Mouse (Mus musculus) myocyte (in vitro differentiated cells): ENCODE measurements around the gene Pqbp1. TPM values are rescaled to one million over a fixed set of nuclear protein-coding genes. Genes with fewer than 3 reads are reported as not detected.

ENCODE experiments used
- H3K27me3 ChIP-seq: one replicate; pipeline ENCODE4 v1.6.1; 2011; ENCODE audit not compliant: control insufficient read depth, insufficient read depth, insufficient read length
- H3K36me3 ChIP-seq: one replicate; pipeline ENCODE4 v1.6.1; 2011; ENCODE audit not compliant: control insufficient read depth, insufficient read depth
- H3K4me2 ChIP-seq: one replicate; pipeline ENCODE4 v1.6.1; 2011; ENCODE audit warnings: low read depth, control low read depth
- H3K4me3 ChIP-seq: one replicate; pipeline ENCODE4 v1.5.1; 2011; ENCODE audit warnings: mild to moderate bottlenecking, control low read depth, moderate library complexity
- H3K79me2 ChIP-seq: one replicate; pipeline ENCODE4 v1.6.1; 2011; ENCODE audit not compliant: control insufficient read depth, insufficient read depth
- H3ac ChIP-seq: one replicate; pipeline ENCODE4 v1.6.1; 2011; ENCODE audit not compliant: control insufficient read depth, insufficient read length
- CEBPB ChIP-seq: IDR thresholded peaks from 2 replicates; pipeline ENCODE4 v1.6.1; 2011; ENCODE audit warnings: mild to moderate bottlenecking, moderate library complexity; ENCODE audit not compliant: poor library complexity, insufficient read depth, severe bottlenecking
- E2F4 ChIP-seq: IDR thresholded peaks from one replicate; pipeline ENCODE4 v1.6.1; 2011; ENCODE audit warnings: mild to moderate bottlenecking, control low read depth, moderate library complexity; ENCODE audit not compliant: insufficient read depth
- MAX ChIP-seq: IDR thresholded peaks from one replicate; pipeline ENCODE4 v1.6.1; 2011; ENCODE audit warnings: low read depth, mild to moderate bottlenecking, control low read depth
- MYOD1 ChIP-seq, 3 experiments: IDR thresholded peaks; one replicate each; pipeline ENCODE4 v1.6.1; 2011; ENCODE audit warnings: control low read depth in 2 of 3, low read depth in 2 of 3, mild to moderate bottlenecking in 2 of 3, moderate library complexity in 1 of 3; ENCODE audit not compliant: insufficient read length in 2 of 3, control insufficient read depth in 1 of 3
- MYOG ChIP-seq, 3 experiments: IDR thresholded peaks; one replicate each; pipeline ENCODE4 v1.6.1; 2011; ENCODE audit warnings: control low read depth in 2 of 3, low read depth in 2 of 3, mild to moderate bottlenecking in 2 of 3; ENCODE audit not compliant: insufficient read length in 2 of 3, control insufficient read depth in 1 of 3, insufficient read depth in 1 of 3
- POLR2A ChIP-seq: IDR thresholded peaks from one replicate; pipeline ENCODE4 v1.6.1; 2011; ENCODE audit warnings: low read depth, mild to moderate bottlenecking, control low read depth, moderate library complexity; ENCODE audit not compliant: insufficient read length
- POLR2AphosphoS2 ChIP-seq: IDR thresholded peaks from one replicate; pipeline ENCODE4 v1.6.1; 2011; ENCODE audit warnings: low read depth, control low read depth; ENCODE audit not compliant: insufficient read length
- REST ChIP-seq: IDR thresholded peaks from one replicate; pipeline ENCODE4 v1.6.1; 2011; ENCODE audit warnings: mild to moderate bottlenecking, control low read depth, moderate library complexity; ENCODE audit not compliant: insufficient read depth, insufficient read length
- SRF ChIP-seq: IDR thresholded peaks from one replicate; pipeline ENCODE4 v1.6.1; 2011; ENCODE audit warnings: low read depth; ENCODE audit not compliant: control insufficient read depth, insufficient read length
- TCF12 ChIP-seq: IDR thresholded peaks from one replicate; pipeline ENCODE4 v1.6.1; 2011; ENCODE audit warnings: mild to moderate bottlenecking, control low read depth; ENCODE audit not compliant: poor library complexity, insufficient read depth, severe bottlenecking
- TCF3 ChIP-seq: IDR thresholded peaks from one replicate; pipeline ENCODE4 v1.6.1; 2011; ENCODE audit warnings: low read depth, control low read depth; ENCODE audit not compliant: insufficient read length
- USF1 ChIP-seq: IDR thresholded peaks from one replicate; pipeline ENCODE4 v1.6.1; 2011; ENCODE audit warnings: low read depth, mild to moderate bottlenecking, control low read depth, moderate library complexity
- polyA plus RNA-seq: library from polyadenylated mRNA; unstranded; fragments of >200 nt; fragmentation: generic; extraction: Trizol; gene quantifications from one replicate; pipeline ENCODE4 v1.2.1, GENCODE M21; 2012; ENCODE audit warnings: missing spikeins

The Pqbp1 gene
- 79.5 TPM for polyA plus RNA-seq

GRCm38 (mm10) chrX:7898880-7899874, at the start of gene Pqbp1, which contains the start of gene Timm17b:
TSS of gene Pqbp1 (minus strand) at chrX:7899269.
TSS of gene Timm17b (plus strand) at chrX:7899357.
- peaks cover 3% of the 10 kb centered on the region for H3K36me3 ChIP-seq
- TF ChIP-seq POLR2AphosphoS2: peak; percentile 84
- TF ChIP-seq POLR2A: peak; percentile 93
- TF ChIP-seq MYOD1 (IDR thresholded peaks at IDR 0.05; ENCODE audit: control insufficient read depth in 1 of 3, insufficient read length in 2 of 3, low read depth in 2 of 3): no peak
- peaks cover 13% of the 10 kb centered on the region for H3K79me2 ChIP-seq
- H3K27me3 ChIP-seq: no peaks in the 10 kb centered on the region
- H3ac ChIP-seq: peak within 1 kb of the TSS; percentile 74
- H3K4me3 ChIP-seq: peak within 1 kb of the TSS; percentile 53
- peak within 1 kb of the TSS; percentile 80 for H3K4me2 ChIP-seq

- Histone ChIP-seq H3ac (no peak overlapping the region), H3K79me2 (no peaks in the 10 kb centered on the region), H3K4me3 (peak overlapping the region; percentile 29), H3K27me3 (no peaks in the 10 kb centered on the region), H3K36me3 (no peaks in the 10 kb centered on the region), H3K4me2 (peak overlapping the region; percentile 69)
- TF ChIP-seq TCF3: no peak
- no peak for TF ChIP-seq E2F4
- TF ChIP-seq USF1: no peak
- no peak for TF ChIP-seq MYOD1 (IDR thresholded peaks at IDR 0.05; ENCODE audit: control insufficient read depth in 1 of 3, insufficient read length in 2 of 3, low read depth in 2 of 3)
- no peak for TF ChIP-seq POLR2AphosphoS2
- no peak for TF ChIP-seq MAX
- TF ChIP-seq SRF: no peak
- no peak for TF ChIP-seq TCF12
- no peak for TF ChIP-seq POLR2A
- TF ChIP-seq MYOG (IDR thresholded peaks at IDR 0.05; ENCODE audit: control insufficient read depth in 1 of 3, insufficient read depth in 1 of 3, insufficient read length in 2 of 3, low read depth in 2 of 3): no peak
- no peak for TF ChIP-seq CEBPB
- no peak for TF ChIP-seq REST
Measured at GRCm38 (mm10) chrX:7947900-7948492, 48.9 kb upstream of the Pqbp1 start.

- Histone ChIP-seq H3K79me2 (no peaks in the 10 kb centered on the region), H3K4me2 (peak within 1 kb of the TSS; percentile 69), H3K4me3 (peak within 1 kb of the TSS; percentile 29), H3K27me3 (no peaks in the 10 kb centered on the region), H3K36me3 (no peaks in the 10 kb centered on the region), H3ac (no peak within 1 kb of the TSS)
- TF ChIP-seq MAX (no peak), MYOD1 (IDR thresholded peaks at IDR 0.05; ENCODE audit: control insufficient read depth in 1 of 3, insufficient read length in 2 of 3, low read depth in 2 of 3) (no peak), POLR2A (peak; percentile 65), MYOG (IDR thresholded peaks at IDR 0.05; ENCODE audit: control insufficient read depth in 1 of 3, insufficient read depth in 1 of 3, insufficient read length in 2 of 3, low read depth in 2 of 3) (no peak), TCF12 (no peak), POLR2AphosphoS2 (peak; percentile 54)
Measured at GRCm38 (mm10) chrX:7947108-7947899, 48.2 kb upstream of the Pqbp1 start, which contains the start of gene Hdac6. TSS of gene Hdac6 (minus strand) at chrX:7947889.

DNA sequence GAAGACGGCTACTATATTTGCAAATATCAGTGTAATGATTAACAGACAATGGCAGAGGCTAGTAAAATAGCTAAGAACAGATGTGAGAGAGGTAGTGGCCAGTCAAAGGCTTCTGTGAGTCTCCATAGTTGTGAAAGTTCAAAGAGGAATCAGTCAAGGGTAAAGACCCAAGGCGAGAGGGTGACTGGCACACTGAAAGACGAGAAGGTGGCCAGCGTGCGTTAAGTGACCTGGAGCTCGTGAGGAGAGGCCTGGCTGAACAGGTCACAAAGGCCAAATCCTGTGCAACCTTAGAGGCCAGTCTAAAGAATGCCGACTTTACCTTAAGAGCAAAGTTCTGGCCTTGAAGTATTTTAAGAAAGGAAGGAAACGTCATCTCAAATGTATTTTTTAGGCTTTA, 46.5 kb upstream of the Pqbp1 start:
- H3K36me3 ChIP-seq: no peaks in the 10 kb centered on the region
- H3K27me3 ChIP-seq: no peaks in the 10 kb centered on the region
- TF ChIP-seq E2F4 (no peak), SRF (no peak), POLR2A (no peak), MYOG (IDR thresholded peaks at IDR 0.05; ENCODE audit: control insufficient read depth in 1 of 3, insufficient read depth in 1 of 3, insufficient read length in 2 of 3, low read depth in 2 of 3) (no peak), USF1 (no peak), CEBPB (no peak), MYOD1 (IDR thresholded peaks at IDR 0.05; ENCODE audit: control insufficient read depth in 1 of 3, insufficient read length in 2 of 3, low read depth in 2 of 3) (no peak), POLR2AphosphoS2 (no peak), MAX (no peak), TCF3 (no peak), REST (no peak), TCF12 (no peak)
- no peaks in the 10 kb centered on the region for H3K79me2 ChIP-seq
- H3K4me2 ChIP-seq: no peak overlapping the region
- H3ac ChIP-seq: no peak overlapping the region
- H3K4me3 ChIP-seq: no peak overlapping the region
